Mouse (Mus musculus) erythroblast, embryonic 14.5 days (primary cell): ENCODE measurements around the gene Exoc4.

Source experiments
- GATA1 ChIP-seq: IDR thresholded peaks from 2 replicates; pipeline ENCODE4 v1.6.1; 2012; ENCODE audit warnings: low read length, inconsistent platforms, mixed read lengths
- TAL1 ChIP-seq: IDR thresholded peaks from 3 replicates; pipeline ENCODE4 v1.6.1; 2012; ENCODE audit warnings: low read length, inconsistent platforms, mixed read lengths

- TF ChIP-seq GATA1 (no peak), TAL1 (no peak)
These were observed 182.4 kb downstream of the Exoc4 start for GRCm38 (mm10) chr6:33431207-33431787.
